Mouse (Mus musculus) leukemia stem cell, adult 10-12 weeks (primary cell): ENCODE data around the gene 3110082J24Rik. TPM values are rescaled to one million over a fixed set of nuclear protein-coding genes. Genes with fewer than 3 reads are reported as not detected.

ENCODE experiments used
- polyA plus RNA-seq: library from polyadenylated mRNA; stranded (reverse); fragments of >175 nt; gene quantifications from 2 replicates; pipeline ENCODE4 v1.2.3, GENCODE M21; 2012; ENCODE audit warnings: low replicate concordance

Gene 3110082J24Rik
- polyA plus RNA-seq, result not detected in 2 replicates

DNA sequence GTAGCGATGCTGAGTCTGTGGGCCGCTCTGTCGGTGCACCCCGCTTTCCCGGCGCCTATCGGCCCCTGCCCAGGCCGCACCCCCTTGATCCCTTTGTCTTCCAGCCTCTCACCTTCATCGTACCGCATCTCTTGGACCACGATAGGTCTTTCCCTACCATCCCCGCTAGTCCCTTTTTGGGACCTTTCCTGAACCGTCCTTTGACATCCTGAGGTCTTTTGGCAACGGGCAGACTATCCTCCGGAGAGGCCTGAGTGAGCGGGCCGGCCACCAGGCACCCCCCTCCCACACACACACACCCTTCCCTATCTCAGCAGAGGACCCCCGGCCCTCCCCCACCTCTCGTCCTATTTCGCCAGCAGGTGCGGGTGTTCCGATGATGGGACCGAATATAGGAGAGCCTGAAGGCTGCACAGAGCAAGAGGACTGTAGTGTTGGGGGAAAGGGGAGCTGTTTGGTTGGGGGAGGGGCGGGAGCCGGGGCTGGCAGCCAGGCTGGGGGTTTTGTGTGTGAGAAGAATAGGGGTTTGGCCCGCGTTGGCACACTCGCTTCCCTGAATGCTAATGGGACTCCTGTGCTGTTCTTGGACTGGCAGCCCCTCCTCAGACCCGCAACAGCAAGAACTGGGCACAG, at the start of gene 3110082J24Rik:
TSS of gene 3110082J24Rik (minus strand) at position 419 of the 633 bp plus-strand sequence.

GRCm38 (mm10) chr5:30154474-30155394, 48.8 kb upstream of the 3110082J24Rik start, which contains the start of the genes Hadha and Hadhb:
Gene Hadha, minus strand, starts transcription at chr5:30155162.
Gene Hadhb, plus strand, starts transcription at chr5:30155248.

DNA sequence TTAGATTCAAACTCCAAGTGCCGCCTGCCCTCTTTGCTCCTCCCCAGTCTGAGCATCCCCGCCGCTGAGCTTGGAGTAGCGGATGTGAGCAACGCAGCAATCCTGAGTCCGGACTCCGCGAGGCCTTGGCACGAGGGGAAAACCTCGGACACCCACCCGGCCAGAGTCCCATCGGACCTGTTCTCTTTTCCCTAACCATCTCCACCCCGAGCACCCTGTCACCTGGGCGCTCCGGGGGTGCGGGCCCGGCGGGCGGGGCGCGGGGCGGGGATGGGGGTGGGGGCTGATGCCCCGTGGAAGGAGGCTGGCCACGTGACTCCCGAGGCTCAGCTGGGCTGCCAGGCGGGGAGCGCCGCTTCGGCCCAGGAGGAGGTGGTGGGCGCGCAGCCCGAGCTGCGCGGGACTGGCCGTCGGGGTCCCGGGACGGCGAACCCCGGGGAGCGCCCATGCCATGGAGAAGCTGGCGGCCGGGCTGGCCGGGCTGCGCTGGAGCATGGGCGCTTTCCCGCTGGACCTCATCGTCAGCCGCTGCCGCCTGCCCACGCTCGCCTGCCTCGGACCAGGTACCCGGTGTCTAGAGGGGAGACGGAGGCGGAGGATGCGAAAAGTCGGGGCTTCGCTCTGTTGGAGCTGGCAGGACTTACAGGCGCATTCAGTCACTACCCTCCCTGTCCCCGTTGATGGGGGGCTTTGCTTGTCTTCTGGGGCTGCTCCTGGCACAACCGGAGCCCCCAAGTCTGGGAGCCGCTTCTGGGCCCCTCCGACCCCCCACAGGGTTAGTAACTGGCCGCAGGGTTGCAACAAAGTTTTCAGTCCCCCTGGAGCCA, 832 bp downstream of the 3110082J24Rik start, which contains the start of gene Garem2:
TSS of gene Garem2 (plus strand) at position 321 of the 827 bp plus-strand sequence.

DNA sequence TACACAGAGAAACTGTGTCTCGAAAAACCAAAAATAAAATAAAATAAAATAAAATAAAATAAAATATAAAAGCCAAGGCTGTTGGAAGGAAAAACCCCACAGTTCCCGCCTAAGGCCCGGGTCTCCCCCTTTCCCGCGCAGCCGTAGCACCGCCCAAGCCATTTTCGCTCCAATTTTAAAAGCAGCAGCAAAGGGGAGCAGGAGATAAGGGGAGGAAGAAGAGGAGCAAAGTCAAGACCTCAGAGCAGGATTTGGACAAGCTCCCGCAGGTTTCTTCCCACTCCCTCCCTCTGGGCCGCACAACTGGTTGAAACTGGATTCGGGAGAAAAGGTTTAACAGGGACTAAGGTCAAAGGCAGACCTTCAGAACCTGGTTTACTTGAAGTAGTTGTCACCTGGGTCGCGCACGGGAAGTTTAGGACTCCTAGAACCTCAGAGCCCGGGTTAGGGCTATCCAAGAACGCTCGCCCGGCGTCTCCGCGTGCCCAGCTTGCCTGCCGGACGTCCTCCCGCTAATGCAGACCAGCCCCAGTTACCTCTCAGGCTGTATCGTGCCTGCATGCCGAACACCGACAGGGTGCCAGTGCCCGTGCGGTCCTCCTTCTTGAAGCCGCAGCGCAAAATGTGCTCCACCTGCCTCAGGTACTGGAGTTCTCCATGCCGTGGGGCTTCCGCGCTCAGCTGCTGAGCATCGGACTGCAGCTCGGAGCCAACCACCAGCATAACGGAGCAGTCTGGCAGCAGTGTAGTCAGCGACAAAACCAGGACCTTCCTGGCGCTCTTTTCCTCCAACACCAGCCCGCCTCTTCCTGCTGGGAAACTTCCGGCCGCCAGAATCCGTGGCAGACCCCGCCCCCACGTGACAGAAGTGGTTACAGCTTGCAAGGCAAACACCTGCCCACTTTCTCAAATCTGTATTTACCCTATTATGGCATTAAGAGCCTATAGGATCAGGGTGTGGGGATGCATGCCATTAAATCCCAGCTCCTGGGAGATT, 32.8 kb downstream of the 3110082J24Rik start, which contains the start of gene Tyms:
TSS of gene Tyms (minus strand) at position 793 of the 997 bp plus-strand sequence.

Other genes with a start within 250 kb of the 3110082J24Rik start
- gene Il6, start 93.0 kb downstream of the 3110082J24Rik start, polyA plus RNA-seq, result not detected in 2 replicates
- gene Tyms, start 32.5 kb downstream of the 3110082J24Rik start, polyA plus RNA-seq, result 4.0 and 48.3 TPM in 2 replicates
- gene Garem2, start 925 bp downstream of the 3110082J24Rik start, polyA plus RNA-seq, result not detected in 2 replicates
- gene Hadha, start 49.1 kb upstream of the 3110082J24Rik start, polyA plus RNA-seq, result 23.9 and 77.9 TPM in 2 replicates
- gene Hadhb, start 49.2 kb upstream of the 3110082J24Rik start, polyA plus RNA-seq, result 6.2 and 38.3 TPM in 2 replicates
- not detected in 2 replicates for gene Adgrf3, start 99.6 kb upstream of the 3110082J24Rik start, polyA plus RNA-seq
- gene Selenoi, start 126.5 kb upstream of the 3110082J24Rik start, polyA plus RNA-seq, result 0.16 and 2.8 TPM in 2 replicates
- gene Drc1, start 175.3 kb upstream of the 3110082J24Rik start, polyA plus RNA-seq, result not detected in 2 replicates